Mouse (Mus musculus) MEL (cell line): Measurements from ENCODE around the gene Tom1l2. TPM values are rescaled to one million over a fixed set of nuclear protein-coding genes. Genes with fewer than 3 reads are reported as not detected.
A peak's percentile ranks its signal among the peaks of the same experiment; 100 is the strongest.

Source experiments
- DNase-seq: peaks from one replicate; pipeline ENCODE4 v3.0.0; 2011; ENCODE audit warnings: low read depth, low spot score
- H3K27ac ChIP-seq: 2 replicates; pipeline ENCODE4 v1.5.1; 2012; ENCODE audit warnings: low read depth, mild to moderate bottlenecking, control low read depth, low read length, moderate library complexity; ENCODE audit not compliant: control insufficient read depth
- H3K27me3 ChIP-seq, 2 experiments: fragments of 150-350 bp in 1 of 2; sonication (generic) in 1 of 2; 2 replicates each; pipeline ENCODE4 v1.6.1; 2012; ENCODE audit warnings: low read length in 2 of 2, mild to moderate bottlenecking in 2 of 2, improper control_type of control experiment in 1 of 2, moderate library complexity in 1 of 2; ENCODE audit not compliant: insufficient read depth in 2 of 2, control insufficient read depth in 1 of 2
- H3K36me3 ChIP-seq, 2 experiments: 2 replicates each; pipeline ENCODE4 v1.6.1; 2012 to 2014; ENCODE audit warnings: low read length in 2 of 2, improper control_type of control experiment in 1 of 2, inconsistent platforms in 1 of 2, mild to moderate bottlenecking in 1 of 2; ENCODE audit not compliant: insufficient read depth in 2 of 2, control insufficient read depth in 1 of 2
- H3K4me1 ChIP-seq, 2 experiments: fragments of 150-350 bp in 1 of 2; sonication (generic) in 1 of 2; 2 replicates each; pipeline ENCODE4 v1.6.1; 2012; ENCODE audit warnings: low read length in 2 of 2, improper control_type of control experiment in 1 of 2, mild to moderate bottlenecking in 1 of 2; ENCODE audit not compliant: insufficient read depth in 2 of 2, control insufficient read depth in 1 of 2
- H3K4me3 ChIP-seq, 2 experiments: fragments of 150-350 bp in 1 of 2; sonication (generic) in 1 of 2; 2 replicates each; pipeline ENCODE4 v1.5.1; 2012; ENCODE audit warnings: low read depth in 2 of 2, low read length in 2 of 2, mild to moderate bottlenecking in 2 of 2, moderate library complexity in 2 of 2, control low read depth in 1 of 2, improper control_type of control experiment in 1 of 2; ENCODE audit not compliant: control insufficient read depth in 1 of 2, insufficient read depth in 1 of 2
- H3K79me2 ChIP-seq: 2 replicates; pipeline ENCODE4 v1.6.1; 2012; ENCODE audit warnings: mild to moderate bottlenecking, low read length, moderate library complexity; ENCODE audit not compliant: control insufficient read depth, poor library complexity, insufficient read depth
- H3K9ac ChIP-seq: 2 replicates; pipeline ENCODE4 v1.6.1; 2012; ENCODE audit warnings: low read depth, mild to moderate bottlenecking, control low read depth, low read length, moderate library complexity; ENCODE audit not compliant: control insufficient read depth, poor library complexity, severe bottlenecking
- H3K9me3 ChIP-seq: fragments of 150-350 bp; sonication (generic); replicated peaks from 2 replicates; pipeline ENCODE4 v1.6.1; 2012; ENCODE audit warnings: mild to moderate bottlenecking, low read length, improper control_type of control experiment, moderate library complexity; ENCODE audit not compliant: insufficient read depth
- BHLHE40 ChIP-seq: IDR thresholded peaks from 2 replicates; pipeline ENCODE4 v1.6.1; 2012; ENCODE audit warnings: low read depth, mild to moderate bottlenecking, inconsistent platforms, low read length, improper control_type of control experiment, borderline replicate concordance
- CHD1 ChIP-seq: IDR thresholded peaks from 2 replicates; pipeline ENCODE4 v1.6.1; 2012; ENCODE audit warnings: low read depth, mild to moderate bottlenecking, inconsistent platforms, low read length, improper control_type of control experiment
- CHD2 ChIP-seq: IDR thresholded peaks from 2 replicates; pipeline ENCODE4 v1.6.1; 2011; ENCODE audit warnings: low read length, improper control_type of control experiment
- CTCF ChIP-seq, 3 experiments: IDR thresholded peaks in 2 of 3; conservative IDR thresholded peaks in 1 of 3; 2 replicates each; pipeline ENCODE4 v1.5.1; 2011 to 2012; ENCODE audit warnings: low read length in 3 of 3, low read depth in 2 of 3, mild to moderate bottlenecking in 2 of 3, improper control_type of control experiment in 1 of 3, inconsistent platforms in 1 of 3, mixed read lengths in 1 of 3, moderate library complexity in 1 of 3; ENCODE audit not compliant: control insufficient read depth in 1 of 3, insufficient read depth in 1 of 3, poor library complexity in 1 of 3, severe bottlenecking in 1 of 3
- E2F4 ChIP-seq: IDR thresholded peaks from 2 replicates; pipeline ENCODE4 v1.6.1; 2011; ENCODE audit warnings: low read depth, low read length, improper control_type of control experiment, borderline replicate concordance
- ELF1 ChIP-seq: IDR thresholded peaks from 2 replicates; pipeline ENCODE4 v1.6.1; 2014; ENCODE audit warnings: low read depth, mild to moderate bottlenecking, inconsistent platforms, low read length, improper control_type of control experiment, moderate library complexity
- EP300 ChIP-seq, 2 experiments: IDR thresholded peaks; 2 replicates each; pipeline ENCODE4 v1.6.1; 2011; ENCODE audit warnings: improper control_type of control experiment in 2 of 2, low read length in 2 of 2, low read depth in 1 of 2, mild to moderate bottlenecking in 1 of 2
- ETS1 ChIP-seq: IDR thresholded peaks from 2 replicates; pipeline ENCODE4 v1.6.1; 2012; ENCODE audit warnings: low read depth, mild to moderate bottlenecking, inconsistent platforms, low read length, improper control_type of control experiment, moderate library complexity
- GABPA ChIP-seq: IDR thresholded peaks from 2 replicates; pipeline ENCODE4 v1.6.1; 2012; ENCODE audit warnings: low read depth, mild to moderate bottlenecking, inconsistent platforms, low read length, improper control_type of control experiment, moderate library complexity
- GATA1 ChIP-seq: IDR thresholded peaks from 2 replicates; pipeline ENCODE4 v1.6.1; 2011; ENCODE audit warnings: low read depth, low read length, improper control_type of control experiment
- HCFC1 ChIP-seq: IDR thresholded peaks from 2 replicates; pipeline ENCODE4 v1.6.1; 2012; ENCODE audit warnings: low read depth, mild to moderate bottlenecking, inconsistent platforms, low read length, improper control_type of control experiment, moderate library complexity
- JUND ChIP-seq: IDR thresholded peaks from 2 replicates; pipeline ENCODE4 v1.6.1; 2011; ENCODE audit warnings: low read depth, mild to moderate bottlenecking, improper control_type of control experiment, low read length
- MAZ ChIP-seq: IDR thresholded peaks from 2 replicates; pipeline ENCODE4 v1.6.1; 2012; ENCODE audit warnings: low read depth, mild to moderate bottlenecking, inconsistent platforms, low read length, improper control_type of control experiment
- MEF2A ChIP-seq: IDR thresholded peaks from 2 replicates; pipeline ENCODE4 v1.6.1; 2014; ENCODE audit warnings: low read depth, mild to moderate bottlenecking, inconsistent platforms, low read length, improper control_type of control experiment; ENCODE audit not compliant: poor library complexity, insufficient replicate concordance, severe bottlenecking; ENCODE audit errors: extremely low read depth
- NELFE ChIP-seq: IDR thresholded peaks from 2 replicates; pipeline ENCODE4 v1.6.1; 2011; ENCODE audit warnings: low read depth, low read length, improper control_type of control experiment
- NRF1 ChIP-seq: IDR thresholded peaks from 2 replicates; pipeline ENCODE4 v1.6.1; 2014; ENCODE audit warnings: low read depth, mild to moderate bottlenecking, inconsistent platforms, low read length, improper control_type of control experiment, moderate library complexity; ENCODE audit not compliant: poor library complexity, insufficient read depth, severe bottlenecking
- POLR2A ChIP-seq, 2 experiments: IDR thresholded peaks; 2 replicates each; pipeline ENCODE4 v1.6.1; 2011 to 2012; ENCODE audit warnings: low read length in 2 of 2, mild to moderate bottlenecking in 2 of 2, control low read depth in 1 of 2, improper control_type of control experiment in 1 of 2, low read depth in 1 of 2, moderate library complexity in 1 of 2; ENCODE audit not compliant: control insufficient read depth in 1 of 2, insufficient read depth in 1 of 2, poor library complexity in 1 of 2
- POLR2AphosphoS2 ChIP-seq: IDR thresholded peaks from 2 replicates; pipeline ENCODE4 v1.6.1; 2011; ENCODE audit warnings: low read length, improper control_type of control experiment
- POLR2AphosphoS5 ChIP-seq: IDR thresholded peaks from 2 replicates; pipeline ENCODE4 v1.6.1; 2012; ENCODE audit warnings: low read depth, borderline replicate concordance, mild to moderate bottlenecking, inconsistent platforms, low read length, moderate library complexity, mixed read lengths
- RAD21 ChIP-seq: IDR thresholded peaks from 2 replicates; pipeline ENCODE4 v1.6.1; 2011; ENCODE audit warnings: mild to moderate bottlenecking, low read depth, low read length, improper control_type of control experiment
- RCOR1 ChIP-seq: IDR thresholded peaks from 2 replicates; pipeline ENCODE4 v1.6.1; 2012; ENCODE audit warnings: low read depth, mild to moderate bottlenecking, inconsistent platforms, low read length, improper control_type of control experiment
- SIN3A ChIP-seq: IDR thresholded peaks from 2 replicates; pipeline ENCODE4 v1.6.1; 2012; ENCODE audit warnings: low read length, improper control_type of control experiment, inconsistent platforms
- SMC3 ChIP-seq: IDR thresholded peaks from 2 replicates; pipeline ENCODE4 v1.6.1; 2011; ENCODE audit warnings: low read depth, low read length, improper control_type of control experiment
- TCF12 ChIP-seq: IDR thresholded peaks from 2 replicates; pipeline ENCODE4 v1.6.1; 2014; ENCODE audit warnings: low read depth, mild to moderate bottlenecking, inconsistent platforms, low read length, improper control_type of control experiment, moderate library complexity
- UBTF ChIP-seq: IDR thresholded peaks from 2 replicates; pipeline ENCODE4 v1.6.1; 2012; ENCODE audit warnings: low read depth, mild to moderate bottlenecking, inconsistent platforms, low read length, improper control_type of control experiment, moderate library complexity, borderline replicate concordance; ENCODE audit not compliant: insufficient read depth
- USF1 ChIP-seq: IDR thresholded peaks from 2 replicates; pipeline ENCODE4 v1.6.1; 2014; ENCODE audit warnings: low read depth, mild to moderate bottlenecking, inconsistent platforms, low read length, improper control_type of control experiment, moderate library complexity
- USF2 ChIP-seq, 2 experiments: IDR thresholded peaks; 2 replicates each; pipeline ENCODE4 v1.6.1; 2011 to 2012; ENCODE audit warnings: improper control_type of control experiment in 2 of 2, low read length in 2 of 2, borderline replicate concordance in 1 of 2, inconsistent platforms in 1 of 2, low read depth in 1 of 2, mild to moderate bottlenecking in 1 of 2; ENCODE audit not compliant: insufficient read depth in 1 of 2
- ZC3H11A ChIP-seq: IDR thresholded peaks from 2 replicates; pipeline ENCODE4 v1.6.1; 2012; ENCODE audit warnings: low read depth, mild to moderate bottlenecking, inconsistent platforms, low read length, improper control_type of control experiment
- ZKSCAN1 ChIP-seq: IDR thresholded peaks from 2 replicates; pipeline ENCODE4 v1.6.1; 2012; ENCODE audit warnings: low read depth, mild to moderate bottlenecking, inconsistent platforms, low read length, improper control_type of control experiment, moderate library complexity
- ZMIZ1 ChIP-seq: IDR thresholded peaks from 2 replicates; pipeline ENCODE4 v1.6.1; 2012; ENCODE audit warnings: low read depth, mild to moderate bottlenecking, inconsistent platforms, low read length, improper control_type of control experiment, moderate library complexity
- ZNF384 ChIP-seq: IDR thresholded peaks from 2 replicates; pipeline ENCODE4 v1.6.1; 2012; ENCODE audit warnings: low read depth, mild to moderate bottlenecking, inconsistent platforms, low read length, improper control_type of control experiment
- polyA plus RNA-seq, 2 experiments: library from polyadenylated mRNA; stranded (reverse) in 1 of 2; unstranded in 1 of 2; fragments of >175 nt in 1 of 2; fragments of >200 nt in 1 of 2; gene quantifications; 2 replicates each; pipeline versions ENCODE4 v1.2.1 to v1.2.4; 2012; ENCODE audit warnings: low replicate concordance in 2 of 2, low read depth in 1 of 2; ENCODE audit not compliant: insufficient read length in 2 of 2, insufficient read depth in 1 of 2, missing spikeins in 1 of 2
- total RNA-seq: library from RNA; depleted of rRNA; stranded (reverse); fragments of 300-350 nt; gene quantifications from 2 replicates; pipeline ENCODE4 v1.2.3, GENCODE M21; 2012

The Tom1l2 gene
- total and polyA plus RNA-seq, 3 experiments: 6.8 to 12.2 TPM; not detected in 1

- H3K27ac ChIP-seq: no peak overlapping the region
Measured at GRCm38 (mm10) chr11:60199702-60200184, 153.0 kb downstream of the Tom1l2 start.

GRCm38 (mm10) chr11:60198651-60199050 lies 154.1 kb downstream of the Tom1l2 start:
- H3K4me1 ChIP-seq: no peaks in the 10 kb centered on the region
- H3K4me3 ChIP-seq: no peak overlapping the region
- H3K27ac ChIP-seq: no peak overlapping the region
- H3K36me3 ChIP-seq: peaks cover 0 to 17% of the 10 kb centered on the region in 2 experiments; a peak in 2 of 4 replicates
- TF ChIP-seq NRF1 (no peak), SIN3A (no peak), CTCF (IDR thresholded peaks at IDR 0.05 in 2 of 3, conservative IDR thresholded peaks at IDR 0.05 in 1 of 3; ENCODE audit: control insufficient read depth in 1 of 3, insufficient read depth in 1 of 3, low read depth in 2 of 3, low read length in 3 of 3, poor library complexity in 1 of 3, severe bottlenecking in 1 of 3) (no peak), E2F4 (no peak), BHLHE40 (no peak), TCF12 (no peak), MAZ (no peak), CHD1 (no peak), RAD21 (no peak), UBTF (no peak), HCFC1 (no peak), SMC3 (0 out of 2 replicates have a peak, but pooled peaks have one; percentile 5), USF2 (IDR thresholded peaks at IDR 0.05; ENCODE audit: borderline replicate concordance in 1 of 2, insufficient read depth in 1 of 2, low read depth in 1 of 2, low read length in 2 of 2) (no peak), POLR2AphosphoS5 (no peak), ZMIZ1 (0 out of 2 replicates have a peak, but pooled peaks have one; percentile 12), MEF2A (no peak), POLR2AphosphoS2 (peak; percentile 66; the same call in 1 of the 2 replicates)
- H3K79me2 ChIP-seq: no peaks in the 10 kb centered on the region
- DNase-seq: no peak
- no peaks in the 10 kb centered on the region for H3K27me3 ChIP-seq
- H3K9ac ChIP-seq: no peak overlapping the region
- no peaks in the 10 kb centered on the region for H3K9me3 ChIP-seq

More at GRCm38 (mm10) chr11:60199702-60200184, 153.0 kb downstream of the Tom1l2 start:
- Histone ChIP-seq H3K79me2 (no peaks in the 10 kb centered on the region), H3K9ac (no peak overlapping the region), H3K27me3 (no peaks in the 10 kb centered on the region), H3K36me3 (peaks cover 0 to 27% of the 10 kb centered on the region in 2 experiments; a peak in 2 of 4 replicates), H3K4me1 (no peaks in the 10 kb centered on the region), H3K4me3 (no peak overlapping the region), H3K9me3 (no peaks in the 10 kb centered on the region)
- DNase-seq: peak; percentile 92
- no peak for TF ChIP-seq MEF2A
- TF ChIP-seq ELF1: no peak
- no peak for TF ChIP-seq NELFE
- TF ChIP-seq CHD1: no peak
- 0 out of 2 replicates have a peak, but pooled peaks have one; percentile 23 for TF ChIP-seq BHLHE40
- no peak for TF ChIP-seq ZNF384
- no peak for TF ChIP-seq USF2 (IDR thresholded peaks at IDR 0.05; ENCODE audit: borderline replicate concordance in 1 of 2, insufficient read depth in 1 of 2, low read depth in 1 of 2, low read length in 2 of 2)
- TF ChIP-seq ZKSCAN1: no peak
- peak in 1 of 2 experiments; percentile 46; a peak in 1 of 4 replicates for TF ChIP-seq POLR2A (IDR thresholded peaks at IDR 0.05; ENCODE audit: control insufficient read depth in 1 of 2, insufficient read depth in 1 of 2, low read depth in 1 of 2, low read length in 2 of 2, poor library complexity in 1 of 2)
- TF ChIP-seq POLR2AphosphoS2: peak; percentile 72; the same call in 1 of the 2 replicates
- TF ChIP-seq USF1: no peak
- TF ChIP-seq HCFC1: no peak
- TF ChIP-seq CHD2: no peak
- no peak for TF ChIP-seq ETS1
- no peak for TF ChIP-seq RCOR1
- TF ChIP-seq ZC3H11A: peak; percentile 72
- peak; percentile 85 for TF ChIP-seq SMC3
- no peak for TF ChIP-seq MAZ
- no peak for TF ChIP-seq GATA1
- peak; percentile 96 to 99 (median 97) for TF ChIP-seq CTCF (IDR thresholded peaks at IDR 0.05 in 2 of 3, conservative IDR thresholded peaks at IDR 0.05 in 1 of 3; ENCODE audit: control insufficient read depth in 1 of 3, insufficient read depth in 1 of 3, low read depth in 2 of 3, low read length in 3 of 3, poor library complexity in 1 of 3, severe bottlenecking in 1 of 3)
- TF ChIP-seq EP300 (IDR thresholded peaks at IDR 0.05; ENCODE audit: low read depth in 1 of 2, low read length in 2 of 2): no peak
- TF ChIP-seq E2F4: no peak
- peak; percentile 79 for TF ChIP-seq RAD21
- no peak for TF ChIP-seq JUND
- TF ChIP-seq GABPA: no peak
